Mouse (Mus musculus) CD4-positive naive resting alpha-beta T cell, adult 57 days (primary cell): ENCODE data around the gene Olfr744. TPM values are rescaled to one million over a fixed set of nuclear protein-coding genes. Genes with fewer than 3 reads are reported as not detected.

ENCODE experiments used
- total RNA-seq: library from RNA; stranded (reverse); gene quantifications from one replicate; pipeline ENCODE4 v1.2.4, GENCODE M21; 2023

Olfr744 gene
- not detected for total RNA-seq

GRCm38 (mm10) chr14:50614579-50614978 is at the start of gene Olfr744:
Olfr744 (plus strand) TSS chr14:50614879.

GRCm38 (mm10) chr14:50639088-50639487 is 24.4 kb downstream of the Olfr744 start, which contains the start of gene Olfr745:
Olfr745 (plus strand) TSS chr14:50639388.

GRCm38 (mm10) chr14:50646783-50647182 is 32.1 kb downstream of the Olfr744 start, which contains the start of gene Olfr746:
Olfr746 (plus strand) TSS chr14:50647083.

Other genes starting within 250 kb of the Olfr744 start
- gene Olfr736, start 233.7 kb upstream of the Olfr744 start, total RNA-seq, result not detected
- not detected for gene Olfr738, start 207.3 kb upstream of the Olfr744 start, total RNA-seq
- not detected for gene Olfr739, start 196.3 kb upstream of the Olfr744 start, total RNA-seq
- not detected for gene Olfr740, start 169.3 kb upstream of the Olfr744 start, total RNA-seq
- not detected for gene Olfr741, start 142.1 kb upstream of the Olfr744 start, total RNA-seq
- gene Olfr742, start 111.3 kb upstream of the Olfr744 start, total RNA-seq, result not detected
- not detected for gene Olfr743, start 93.0 kb upstream of the Olfr744 start, total RNA-seq
- not detected for gene Olfr745, start 24.5 kb downstream of the Olfr744 start, total RNA-seq
- gene Olfr746, start 32.2 kb downstream of the Olfr744 start, total RNA-seq, result not detected
- gene Olfr747, start 78.3 kb downstream of the Olfr744 start, total RNA-seq, result not detected
- not detected for gene Olfr748, start 92.5 kb downstream of the Olfr744 start, total RNA-seq
- not detected for gene Olfr749, start 130.2 kb downstream of the Olfr744 start, total RNA-seq
- 79.6 TPM for gene Ttc5, start 170.6 kb downstream of the Olfr744 start, total RNA-seq
- not detected for gene Ccnb1ip1, start 192.9 kb downstream of the Olfr744 start, total RNA-seq
- gene Parp2, start 193.0 kb downstream of the Olfr744 start, total RNA-seq, result 44.2 TPM